Mouse (Mus musculus) hindbrain, embryonic 12.5 days (tissue): ENCODE measurements around the gene 4932438A13Rik. TPM values are rescaled to one million over a fixed set of nuclear protein-coding genes. Genes with fewer than 3 reads are reported as not detected.
A peak's percentile ranks its signal among the peaks of the same experiment; 100 is the strongest.

Experiments
- ATAC-seq: fragments of 200-750 bp; cut with Nextera tagmentation; 2 replicates; pipeline ENCODE4 v1.8.0; 2017; ENCODE audit warnings: moderate TSS enrichment; ENCODE audit not compliant: low FRiP score
- H3K27ac ChIP-seq: fragments of 300-500 bp; sonication (generic); 2 replicates; pipeline ENCODE4 v1.5.1; 2016; ENCODE audit warnings: mild to moderate bottlenecking
- H3K27me3 ChIP-seq: fragments of 300-500 bp; sonication (generic); 2 replicates; pipeline ENCODE4 v1.6.1; 2016; ENCODE audit warnings: mild to moderate bottlenecking
- H3K36me3 ChIP-seq: fragments of 300-500 bp; sonication (generic); 2 replicates; pipeline ENCODE4 v1.6.1; 2016; ENCODE audit warnings: mild to moderate bottlenecking
- H3K4me1 ChIP-seq: fragments of 300-500 bp; sonication (generic); 2 replicates; pipeline ENCODE4 v1.6.1; 2016
- H3K4me2 ChIP-seq: fragments of 300-500 bp; sonication (generic); replicated peaks from 2 replicates; pipeline ENCODE4 v1.6.1; 2016; ENCODE audit warnings: mild to moderate bottlenecking
- H3K4me3 ChIP-seq: fragments of 300-500 bp; sonication (generic); 2 replicates; pipeline ENCODE4 v1.5.1; 2016; ENCODE audit warnings: mild to moderate bottlenecking
- H3K9ac ChIP-seq: fragments of 300-500 bp; sonication (generic); 2 replicates; pipeline ENCODE4 v1.6.1; 2016; ENCODE audit warnings: mild to moderate bottlenecking, moderate library complexity
- H3K9me3 ChIP-seq: fragments of 300-500 bp; sonication (generic); replicated peaks from 2 replicates; pipeline ENCODE4 v1.6.1; 2016; ENCODE audit warnings: mild to moderate bottlenecking
- WGBS: fragments of 180-500 bp; shearing (Covaris S2); methylation state at CpG from one replicate; pipeline ENCODE4 v1.1.7; 2016; 5-methylcytosine and 5-hydroxymethylcytosine counted together
- polyA plus RNA-seq: library from polyadenylated mRNA; unstranded; fragments of >200 nt; fragmentation: Nextera tagmentation; extraction: Ambion mirVana; gene quantifications from 2 replicates; pipeline ENCODE4 v1.2.1, GENCODE M21; 2016

The 4932438A13Rik gene
- polyA plus RNA-seq, 1 experiment from 2014 or later, result 61.8 TPM

DNA sequence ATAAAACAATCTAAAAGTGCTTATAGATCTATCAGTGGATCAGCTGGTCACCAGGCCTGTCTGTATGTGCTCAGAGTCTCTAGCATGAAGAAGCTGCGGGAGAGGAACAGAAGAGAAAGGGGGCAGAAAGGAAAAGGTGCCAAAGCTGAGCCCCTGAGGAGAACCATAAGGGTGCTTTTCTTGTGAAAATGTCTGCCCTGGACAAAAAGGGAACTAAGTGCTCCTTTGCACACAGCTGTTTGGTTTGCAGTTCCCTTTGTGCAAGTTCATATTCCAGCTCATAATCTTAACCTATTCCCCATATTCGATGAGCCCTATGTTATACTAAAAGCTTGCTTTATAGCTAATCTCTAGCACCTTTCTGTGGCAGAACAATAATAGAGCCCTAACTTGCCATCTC lies 175.1 kb downstream of the 4932438A13Rik start:
- H3K27me3 ChIP-seq, result no peaks in the 10 kb centered on the region
- H3K4me2 ChIP-seq, result no peak overlapping the region
- no peak for ATAC-seq
- no peaks in the 10 kb centered on the region for H3K9me3 ChIP-seq
- peaks cover 26% of the 10 kb centered on the region for H3K36me3 ChIP-seq
- 96% methylated on average over 2 of the region's 2 CpGs for WGBS
- no peaks in the 10 kb centered on the region for H3K4me1 ChIP-seq
- H3K27ac ChIP-seq, result no peak overlapping the region
- H3K9ac ChIP-seq, result no peak overlapping the region
- H3K4me3 ChIP-seq, result no peak overlapping the region

DNA sequence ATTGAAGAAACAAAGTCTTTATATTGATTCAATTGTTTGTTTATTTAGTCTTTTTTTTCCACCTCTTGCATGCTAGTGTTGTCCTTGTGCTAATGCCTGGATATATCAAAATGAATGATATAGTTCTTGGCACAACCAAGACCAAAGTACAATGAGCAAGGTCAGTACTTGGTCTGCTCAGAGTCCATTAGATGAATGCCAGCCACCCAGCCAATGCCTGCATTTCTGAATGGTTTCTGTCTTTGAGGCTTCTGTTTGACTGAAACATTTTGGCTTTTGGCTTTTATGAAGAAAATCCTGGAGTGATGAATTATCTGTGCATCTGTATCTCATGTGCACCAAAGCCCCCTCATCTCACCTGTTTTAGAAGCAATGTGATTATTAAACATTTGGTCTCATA lies 176.9 kb downstream of the 4932438A13Rik start:
- Histone ChIP-seq H3K36me3 (peaks cover 31% of the 10 kb centered on the region), H3K9ac (no peak overlapping the region)
- no peak for ATAC-seq

DNA sequence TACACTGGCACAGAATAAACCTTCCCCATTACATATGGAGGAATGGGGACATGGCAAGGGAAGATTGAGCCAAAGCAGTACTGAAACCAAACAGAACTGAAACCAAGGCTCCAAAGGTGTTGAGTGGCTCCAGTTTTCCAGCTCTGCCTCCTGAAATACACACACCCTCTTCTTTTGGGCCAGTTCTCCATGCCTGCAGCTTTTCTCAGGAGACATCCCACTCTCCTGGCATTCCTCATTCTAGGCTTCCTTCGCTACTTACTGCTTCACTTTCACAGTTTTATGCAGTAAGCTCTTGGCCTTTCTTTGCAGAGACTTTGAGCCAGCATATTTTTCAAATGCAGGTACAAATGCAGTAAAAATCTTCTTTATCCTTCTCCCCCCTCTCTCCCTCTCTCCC lies 188.6 kb downstream of the 4932438A13Rik start:
- WGBS, result 94% methylated on average over 1 of the region's 1 CpGs
- H3K4me3 ChIP-seq, result no peak overlapping the region
- H3K9ac ChIP-seq, result no peak overlapping the region
- no peak for ATAC-seq
- no peaks in the 10 kb centered on the region for H3K27me3 ChIP-seq
- no peaks in the 10 kb centered on the region for H3K9me3 ChIP-seq
- H3K27ac ChIP-seq, result no peak overlapping the region
- no peak overlapping the region for H3K4me2 ChIP-seq
- no peaks in the 10 kb centered on the region for H3K4me1 ChIP-seq
- peaks cover 16% of the 10 kb centered on the region for H3K36me3 ChIP-seq

More for the DNA sequence above, 176.9 kb downstream of the 4932438A13Rik start:
- Histone ChIP-seq H3K27me3 (no peaks in the 10 kb centered on the region), H3K27ac (no peak overlapping the region), H3K4me3 (no peak overlapping the region), H3K4me2 (no peak overlapping the region), H3K9me3 (no peaks in the 10 kb centered on the region), H3K4me1 (no peaks in the 10 kb centered on the region)

DNA sequence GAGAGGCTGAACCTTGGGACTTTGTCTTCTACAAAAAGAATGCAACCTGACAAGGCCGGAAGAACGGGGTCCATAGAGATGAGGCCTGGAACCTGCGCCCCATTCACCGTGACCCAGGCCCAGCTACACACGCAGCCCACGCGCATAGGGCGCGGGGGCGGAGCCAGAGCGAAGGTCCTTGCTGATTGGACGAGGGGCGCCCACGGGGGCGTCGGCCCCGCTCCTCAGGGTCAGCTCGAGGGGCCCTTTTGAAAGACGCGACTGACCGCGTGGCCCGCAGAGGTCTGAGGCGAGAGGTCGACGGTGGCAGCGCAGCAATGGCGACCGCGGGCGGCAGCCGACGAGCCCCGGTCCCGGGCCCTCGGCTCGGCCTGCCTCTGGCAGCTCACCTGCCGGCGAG lies 200.5 kb downstream of the 4932438A13Rik start, which contains the start of gene Adad1:
Gene Adad1, plus strand, starts transcription at position 122 of the 400 bp plus-strand sequence.
- no peaks in the 10 kb centered on the region for H3K4me1 ChIP-seq
- no peaks in the 10 kb centered on the region; the same call in 1 of the 2 replicates for H3K36me3 ChIP-seq
- no peak within 1 kb of the TSS; the same call in 1 of the 2 replicates for H3K9ac ChIP-seq
- H3K27ac ChIP-seq, result no peak within 1 kb of the TSS
- peak within 1 kb of the TSS; percentile 45 for H3K4me2 ChIP-seq
- H3K4me3 ChIP-seq, result peak within 1 kb of the TSS; percentile 23
- peaks cover 24% of the 10 kb centered on the region; the same call in 1 of the 2 replicates for H3K9me3 ChIP-seq
- ATAC-seq, result no peak
- WGBS, result 54% methylated on average over 39 of the region's 39 CpGs
- no peaks in the 10 kb centered on the region for H3K27me3 ChIP-seq

DNA sequence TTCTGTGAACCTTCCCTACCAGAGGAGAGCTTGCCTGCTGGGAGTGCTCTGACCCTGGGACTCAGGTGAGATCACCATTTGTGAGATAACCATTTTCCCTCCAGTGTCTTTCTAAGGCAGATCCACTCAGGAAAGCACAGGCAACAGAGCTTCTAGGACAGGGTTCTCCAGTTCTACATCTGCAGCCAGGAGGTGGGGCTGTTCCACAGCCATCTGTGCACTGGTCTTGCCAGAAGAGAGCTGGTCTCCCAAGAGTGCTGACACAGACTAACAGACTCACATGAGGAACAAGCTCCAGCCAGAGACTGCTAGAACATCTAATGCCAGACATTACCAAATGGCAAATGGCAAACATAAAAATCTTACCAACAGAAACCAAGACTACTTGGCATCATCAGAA lies 210.3 kb downstream of the 4932438A13Rik start:
- Histone ChIP-seq H3K9ac (no peak overlapping the region), H3K4me1 (no peaks in the 10 kb centered on the region), H3K4me3 (no peak overlapping the region), H3K4me2 (no peak overlapping the region), H3K36me3 (no peaks in the 10 kb centered on the region), H3K27me3 (no peaks in the 10 kb centered on the region), H3K9me3 (peaks cover 7% of the 10 kb centered on the region; the same call in 1 of the 2 replicates), H3K27ac (no peak overlapping the region)
- ATAC-seq, result no peak

DNA sequence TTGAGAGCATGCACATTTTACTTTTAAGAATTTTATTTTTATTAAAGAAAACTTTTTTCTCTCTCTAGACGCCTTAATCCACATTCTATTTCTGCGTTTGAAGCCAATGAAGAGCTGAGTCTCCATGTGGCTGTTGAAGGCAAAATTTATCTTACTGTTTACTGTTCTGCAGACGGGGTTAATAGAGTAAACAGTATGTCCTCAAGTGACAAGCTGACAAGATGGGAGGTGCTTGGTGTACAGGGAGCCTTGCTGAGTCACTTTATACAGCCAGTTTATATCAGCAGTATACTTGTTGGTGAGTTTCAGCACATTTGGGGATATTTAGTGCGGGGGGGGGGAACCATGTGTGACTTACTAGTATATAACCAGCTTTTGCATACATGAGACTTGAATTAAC lies 222.0 kb downstream of the 4932438A13Rik start:
- H3K9me3 ChIP-seq, result no peaks in the 10 kb centered on the region
- no peak overlapping the region for H3K4me3 ChIP-seq
- no peak for ATAC-seq
- no peaks in the 10 kb centered on the region for H3K4me1 ChIP-seq
- H3K9ac ChIP-seq, result no peak overlapping the region
- no peak overlapping the region for H3K27ac ChIP-seq
- no peak overlapping the region for H3K4me2 ChIP-seq
- H3K27me3 ChIP-seq, result no peaks in the 10 kb centered on the region
- 85% methylated on average over 4 of the region's 4 CpGs for WGBS
- no peaks in the 10 kb centered on the region for H3K36me3 ChIP-seq

DNA sequence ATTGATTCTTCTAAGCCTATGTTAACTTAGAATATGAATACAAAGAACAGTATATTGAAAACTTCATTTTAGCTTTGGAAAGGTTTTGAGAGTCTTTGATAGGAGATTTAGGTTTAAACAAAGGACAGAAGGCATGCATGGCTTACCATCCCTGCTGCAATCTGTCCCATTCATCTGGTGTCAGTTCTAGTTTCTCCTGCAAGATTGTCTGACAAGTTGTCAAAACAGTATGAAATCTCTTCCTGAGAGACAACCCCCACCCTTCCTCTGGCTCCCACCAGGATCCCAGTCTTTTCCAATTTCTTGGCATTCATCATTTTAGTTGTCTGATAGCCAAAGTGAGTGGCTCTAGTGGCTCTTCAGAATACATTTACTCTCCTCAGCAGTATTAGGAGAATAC lies 227.8 kb downstream of the 4932438A13Rik start:
- no peak overlapping the region for H3K4me3 ChIP-seq
- no peaks in the 10 kb centered on the region for H3K36me3 ChIP-seq
- H3K27ac ChIP-seq, result no peak overlapping the region
- no peaks in the 10 kb centered on the region for H3K9me3 ChIP-seq
- H3K9ac ChIP-seq, result no peak overlapping the region
- H3K4me1 ChIP-seq, result no peaks in the 10 kb centered on the region
- no peaks in the 10 kb centered on the region for H3K27me3 ChIP-seq
- no peak overlapping the region for H3K4me2 ChIP-seq
- ATAC-seq, result no peak

Other genes with a start within 250 kb of the 4932438A13Rik start
- gene Bbs7, start 249.6 kb upstream of the 4932438A13Rik start, polyA plus RNA-seq, result 20.3 and 24.7 TPM in 2 replicates
- gene Trpc3, start 172.9 kb upstream of the 4932438A13Rik start, polyA plus RNA-seq, result 5.5 and 8.1 TPM in 2 replicates
- gene Adad1, start 200.4 kb downstream of the 4932438A13Rik start, polyA plus RNA-seq, result 0.35 and 0.85 TPM in 2 replicates